Mouse (Mus musculus) cerebellum, postnatal 25 days (tissue): ENCODE results near the gene Ate1.
A peak's percentile ranks its signal among the peaks of the same experiment; 100 is the strongest.
"Not testable (repeated sequence)": the region's sequence is repeated elsewhere in the genome, so short reads cannot be mapped to it uniquely, and the experiment has no call there.

Experiments
- DNase-seq, 2 experiments: peaks; one replicate each; pipeline ENCODE4 v3.0.0; 2021; ENCODE audit warnings: mixed read lengths in 2 of 2

Ate1 gene

GRCm38 (mm10) chr7:130390060-130390459 is 130.1 kb downstream of the Ate1 start:
- DNase-seq, result not testable (repeated sequence)

- no peak for DNase-seq
Observed at GRCm38 (mm10) chr7:130386308-130386707, 133.9 kb downstream of the Ate1 start.

GRCm38 (mm10) chr7:130385732-130386294 is 134.4 kb downstream of the Ate1 start:
- no peak for DNase-seq

- DNase-seq, result no peak
Observed at GRCm38 (mm10) chr7:130382126-130382525, 138.0 kb downstream of the Ate1 start.

- no peak for DNase-seq
Observed at GRCm38 (mm10) chr7:130381387-130381951, 138.7 kb downstream of the Ate1 start.

GRCm38 (mm10) chr7:130380769-130381355 is 139.3 kb downstream of the Ate1 start:
- DNase-seq, result peak; percentile 85 to 86

GRCm38 (mm10) chr7:130380367-130380766 is 139.8 kb downstream of the Ate1 start:
- DNase-seq, result no peak

- no peak for DNase-seq
Observed at GRCm38 (mm10) chr7:130379886-130380285, 140.3 kb downstream of the Ate1 start.

GRCm38 (mm10) chr7:130378308-130378707 is 141.9 kb downstream of the Ate1 start:
- DNase-seq, result no peak

- no peak for DNase-seq
Observed at GRCm38 (mm10) chr7:130374311-130374710, 145.9 kb downstream of the Ate1 start.

- no peak for DNase-seq
Observed at GRCm38 (mm10) chr7:130368827-130369641, 151.1 kb downstream of the Ate1 start.

GRCm38 (mm10) chr7:130368036-130368826 is 151.9 kb downstream of the Ate1 start:
- no peak for DNase-seq

- no peak for DNase-seq
Observed at GRCm38 (mm10) chr7:130367222-130368035, 152.7 kb downstream of the Ate1 start.

- DNase-seq, result no peak
Observed at GRCm38 (mm10) chr7:130365711-130366110, 154.5 kb downstream of the Ate1 start.
